Mouse (Mus musculus) erythroblast, adult 5-6 weeks (primary cell): ENCODE data around the gene Cck. TPM values are rescaled to one million over a fixed set of nuclear protein-coding genes. Genes with fewer than 3 reads are reported as not detected.

Source experiments
- ATAC-seq: replicated peaks from 2 replicates; pipeline ENCODE4 v1.8.0; 2016; ENCODE audit warnings: moderate number of reproducible peaks, mild to moderate bottlenecking, moderate TSS enrichment, inconsistent platforms; ENCODE audit not compliant: poor library complexity, low FRiP score, severe bottlenecking
- total RNA-seq, 2 experiments: library from RNA; stranded (forward) in 1 of 2; stranded (reverse) in 1 of 2; fragments of 150-400 nt in 1 of 2; fragments of 200-764, 138-1000 nt in 1 of 2; gene quantifications; 2 replicates each; pipeline versions ENCODE4 v1.2.3 to v1.2.4; 2015 to 2017; ENCODE audit warnings: low replicate concordance in 2 of 2

Gene Cck
- not detected in 2 replicates for total RNA-seq (2015; ENCODE audit: low replicate concordance)
- not detected in 2 replicates for total RNA-seq (2017; ENCODE audit: low replicate concordance)

- no peak for ATAC-seq
Measured at GRCm38 (mm10) chr9:121495529-121495928, at the start of gene Cck. TSS of gene Cck (minus strand) at chr9:121495694.

GRCm38 (mm10) chr9:121541530-121541929, 46.0 kb upstream of the Cck start:
- no peak for ATAC-seq

- ATAC-seq = no peak
Measured at GRCm38 (mm10) chr9:121532626-121533025, 37.1 kb upstream of the Cck start.

GRCm38 (mm10) chr9:121528605-121529357, 33.3 kb upstream of the Cck start:
- no peak for ATAC-seq

GRCm38 (mm10) chr9:121526171-121526570, 30.7 kb upstream of the Cck start:
- no peak for ATAC-seq

GRCm38 (mm10) chr9:121520047-121520446, 24.6 kb upstream of the Cck start:
- ATAC-seq = no peak

GRCm38 (mm10) chr9:121514462-121514861, 19.0 kb upstream of the Cck start:
- no peak for ATAC-seq

- ATAC-seq = no peak
Measured at GRCm38 (mm10) chr9:121511911-121512310, 16.4 kb upstream of the Cck start.

GRCm38 (mm10) chr9:121506478-121507180, 11.1 kb upstream of the Cck start:
- no peak for ATAC-seq

- ATAC-seq = no peak
Measured at GRCm38 (mm10) chr9:121505346-121505745, 9.9 kb upstream of the Cck start.

GRCm38 (mm10) chr9:121496102-121496501, 608 bp upstream of the Cck start:
- ATAC-seq = no peak

- ATAC-seq = no peak
Measured at GRCm38 (mm10) chr9:121494006-121494767, 1.3 kb downstream of the Cck start.

- no peak for ATAC-seq
Measured at GRCm38 (mm10) chr9:121491592-121492240, 3.8 kb downstream of the Cck start.

GRCm38 (mm10) chr9:121487216-121487615, 8.3 kb downstream of the Cck start:
- ATAC-seq = no peak

- peak; percentile 62; the same call in 1 of the 2 replicates for ATAC-seq
Measured at GRCm38 (mm10) chr9:121479453-121479852, 16.0 kb downstream of the Cck start.

GRCm38 (mm10) chr9:121477305-121477911, 18.1 kb downstream of the Cck start:
- ATAC-seq = peak; percentile 68

GRCm38 (mm10) chr9:121475488-121476452, 19.7 kb downstream of the Cck start:
- ATAC-seq = no peak

- ATAC-seq = no peak
Measured at GRCm38 (mm10) chr9:121474771-121475170, 20.7 kb downstream of the Cck start.
